Mouse (Mus musculus) stomach, postnatal 0 days (tissue): ENCODE data around the gene Prdm16. TPM values are rescaled to one million over a fixed set of nuclear protein-coding genes. Genes with fewer than 3 reads are reported as not detected.

Source experiments
- ATAC-seq: fragments of 200-750 bp; cut with Nextera tagmentation; 2 replicates; pipeline ENCODE4 v1.8.0; 2017; ENCODE audit not compliant: low FRiP score, low TSS enrichment
- DNase-seq: peaks from one replicate; pipeline ENCODE4 v3.0.0-alpha.2; 2016; ENCODE audit warnings: low spot score
- H3K27ac ChIP-seq: fragments of 300-500 bp; sonication (generic); replicated peaks from 2 replicates; pipeline ENCODE4 v1.5.1; 2014; ENCODE audit warnings: mild to moderate bottlenecking, control low read depth
- H3K27me3 ChIP-seq: fragments of 300-500 bp; sonication (generic); 2 replicates; pipeline ENCODE4 v1.6.1; 2014; ENCODE audit warnings: low read length; ENCODE audit not compliant: control insufficient read depth, insufficient read depth
- H3K36me3 ChIP-seq: fragments of 300-500 bp; sonication (generic); 2 replicates; pipeline ENCODE4 v1.6.1; 2014; ENCODE audit warnings: low read length, mixed read lengths; ENCODE audit not compliant: control insufficient read depth, insufficient read depth
- H3K4me1 ChIP-seq: fragments of 300-500 bp; sonication (generic); replicated peaks from 2 replicates; pipeline ENCODE4 v1.6.1; 2014; ENCODE audit warnings: antibody characterized with exemption; ENCODE audit not compliant: control insufficient read depth, insufficient read depth
- H3K4me2 ChIP-seq: fragments of 300-500 bp; sonication (generic); replicated peaks from 2 replicates; pipeline ENCODE4 v1.6.1; 2014; ENCODE audit warnings: low read depth, mild to moderate bottlenecking, control low read depth, moderate library complexity
- H3K4me3 ChIP-seq: fragments of 300-500 bp; sonication (generic); 2 replicates; pipeline ENCODE4 v1.5.1; 2014; ENCODE audit warnings: low read depth, low read length, control low read depth
- H3K9ac ChIP-seq: fragments of 300-500 bp; sonication (generic); 2 replicates; pipeline ENCODE4 v1.6.1; 2014; ENCODE audit warnings: mild to moderate bottlenecking, low read length, control low read depth, mixed read lengths
- H3K9me3 ChIP-seq: fragments of 300-500 bp; sonication (generic); 2 replicates; pipeline ENCODE4 v1.6.1; 2016; ENCODE audit warnings: low read length; ENCODE audit not compliant: control insufficient read depth
- CTCF ChIP-seq: IDR thresholded peaks from 2 replicates; pipeline ENCODE4 v1.5.1; 2016; ENCODE audit warnings: antibody characterized with exemption, low read depth, mild to moderate bottlenecking, moderate library complexity
- EP300 ChIP-seq: optimal IDR thresholded peaks from 2 replicates; pipeline ENCODE3; 2016; ENCODE audit warnings: antibody characterized with exemption
- WGBS: fragments of 180-500 bp; shearing (Covaris S2); extraction: QIAGEN DNeasy Blood & Tissue Kit; methylation state at CpG from one replicate; pipeline ENCODE4 v1.1.7; 2014; 5-methylcytosine and 5-hydroxymethylcytosine counted together
- polyA plus RNA-seq: library from polyadenylated mRNA; unstranded; fragments of >200 nt; fragmentation: Nextera tagmentation; extraction: Ambion mirVana; gene quantifications from 2 replicates; pipeline ENCODE4 v1.2.1, GENCODE M21; 2015

The Prdm16 gene
- polyA plus RNA-seq, 1 experiment from 2014 or later: 15.6 TPM

- ATAC-seq (peak; percentile 16; the same call in 1 of the 2 replicates), DNase-seq (peak; percentile 63)
- Histone ChIP-seq H3K27ac (no peak overlapping the region), H3K4me1 (no peaks in the 10 kb centered on the region), H3K4me3 (no peak overlapping the region), H3K4me2 (no peak overlapping the region), H3K36me3 (no peaks in the 10 kb centered on the region), H3K27me3 (no peaks in the 10 kb centered on the region), H3K9me3 (no peaks in the 10 kb centered on the region), H3K9ac (no peak overlapping the region)
- TF ChIP-seq EP300: no peak
- TF ChIP-seq CTCF: peak; percentile 70
- 23% methylated on average over 2 of the region's 2 CpGs for WGBS
These were observed 217.7 kb downstream of the Prdm16 start for GRCm38 (mm10) chr4:154418993-154419392.

GRCm38 (mm10) chr4:154418327-154418744, 218.3 kb downstream of the Prdm16 start:
- peak; percentile 80 for DNase-seq

GRCm38 (mm10) chr4:154416728-154417127, 219.9 kb downstream of the Prdm16 start:
- peak; percentile 27; the same call in 1 of the 2 replicates for TF ChIP-seq CTCF
- TF ChIP-seq EP300: no peak
- ATAC-seq (no peak), DNase-seq (no peak)
- WGBS: 64% methylated on average over 6 of the region's 6 CpGs
- H3K27me3 ChIP-seq: no peaks in the 10 kb centered on the region
- no peaks in the 10 kb centered on the region for H3K4me1 ChIP-seq
- no peaks in the 10 kb centered on the region for H3K36me3 ChIP-seq
- no peak overlapping the region for H3K27ac ChIP-seq
- no peaks in the 10 kb centered on the region for H3K9me3 ChIP-seq
- no peak overlapping the region for H3K4me3 ChIP-seq
- H3K4me2 ChIP-seq: no peak overlapping the region
- no peak overlapping the region for H3K9ac ChIP-seq

More at GRCm38 (mm10) chr4:154418327-154418744, 218.3 kb downstream of the Prdm16 start:
- peak; percentile 93 for ATAC-seq
- no peak overlapping the region for H3K4me3 ChIP-seq
- WGBS: 44% methylated on average over 4 of the region's 4 CpGs
- TF ChIP-seq CTCF (no peak), EP300 (no peak)
- no peaks in the 10 kb centered on the region for H3K36me3 ChIP-seq
- H3K27ac ChIP-seq: peak overlapping the region; percentile 58; the same call in 1 of the 2 replicates
- H3K9me3 ChIP-seq: no peaks in the 10 kb centered on the region
- H3K9ac ChIP-seq: no peak overlapping the region
- H3K27me3 ChIP-seq: no peaks in the 10 kb centered on the region
- H3K4me1 ChIP-seq: no peaks in the 10 kb centered on the region
- no peak overlapping the region for H3K4me2 ChIP-seq

- H3K4me1 ChIP-seq: no peaks in the 10 kb centered on the region
- no peaks in the 10 kb centered on the region for H3K9me3 ChIP-seq
- no peaks in the 10 kb centered on the region for H3K27me3 ChIP-seq
- no peak overlapping the region for H3K4me3 ChIP-seq
- no peaks in the 10 kb centered on the region for H3K36me3 ChIP-seq
- H3K4me2 ChIP-seq: no peak overlapping the region
- TF ChIP-seq EP300 (no peak), CTCF (no peak)
- 66% methylated on average over 4 of the region's 4 CpGs for whole genome bisulfite sequencing
- H3K27ac ChIP-seq: no peak overlapping the region
- ATAC-seq (no peak), DNase-seq (no peak)
- no peak overlapping the region for H3K9ac ChIP-seq
These were observed 221.8 kb downstream of the Prdm16 start for GRCm38 (mm10) chr4:154414885-154415284.

GRCm38 (mm10) chr4:154410559-154410958, 226.1 kb downstream of the Prdm16 start:
- H3K4me1 ChIP-seq: no peaks in the 10 kb centered on the region
- H3K4me2 ChIP-seq: no peak overlapping the region
- no peak for TF ChIP-seq CTCF
- no peak for TF ChIP-seq EP300
- 55% methylated on average over 8 of the region's 8 CpGs for WGBS
- H3K4me3 ChIP-seq: no peak overlapping the region
- DNase-seq (peak; percentile 80), ATAC-seq (peak; percentile 76)
- no peaks in the 10 kb centered on the region for H3K27me3 ChIP-seq
- H3K9me3 ChIP-seq: no peaks in the 10 kb centered on the region
- peak overlapping the region; percentile 8; the same call in 1 of the 2 replicates for H3K9ac ChIP-seq
- no peaks in the 10 kb centered on the region for H3K36me3 ChIP-seq
- H3K27ac ChIP-seq: peak overlapping the region; percentile 35; the same call in 1 of the 2 replicates

GRCm38 (mm10) chr4:154409841-154410240, 226.8 kb downstream of the Prdm16 start:
- no peaks in the 10 kb centered on the region for H3K36me3 ChIP-seq
- DNase-seq: no peak
- H3K9me3 ChIP-seq: no peaks in the 10 kb centered on the region
- H3K4me1 ChIP-seq: no peaks in the 10 kb centered on the region
- H3K9ac ChIP-seq: 0 out of 2 replicates have a peak overlapping the region, but pooled peaks have one; percentile 8
- TF ChIP-seq EP300: no peak
- TF ChIP-seq CTCF: no peak
- H3K4me3 ChIP-seq: no peak overlapping the region
- no peak overlapping the region for H3K4me2 ChIP-seq
- peak; percentile 21; the same call in 1 of the 2 replicates for ATAC-seq
- no peaks in the 10 kb centered on the region for H3K27me3 ChIP-seq
- H3K27ac ChIP-seq: no peak overlapping the region
- WGBS: 58% methylated on average over 10 of the region's 10 CpGs
